Mouse (Mus musculus) ES-Bruce4 (cell line): ENCODE results near the gene Mad1l1. TPM values are rescaled to one million over a fixed set of nuclear protein-coding genes. Genes with fewer than 3 reads are reported as not detected.

Source experiments
- H3K27ac ChIP-seq: 2 replicates; pipeline ENCODE4 v1.5.1; 2012; ENCODE audit warnings: low read length, inconsistent platforms; ENCODE audit not compliant: insufficient read depth
- H3K27me3 ChIP-seq: 2 replicates; pipeline ENCODE4 v1.6.1; 2012; ENCODE audit warnings: mild to moderate bottlenecking, low read length, inconsistent platforms; ENCODE audit not compliant: control insufficient read depth, poor library complexity, insufficient read depth, severe bottlenecking
- H3K36me3 ChIP-seq: 2 replicates; pipeline ENCODE4 v1.6.1; 2012; ENCODE audit warnings: inconsistent platforms, mild to moderate bottlenecking, low read length, moderate library complexity; ENCODE audit not compliant: control insufficient read depth, poor library complexity, insufficient read depth, severe bottlenecking
- H3K4me1 ChIP-seq: one replicate; pipeline ENCODE4 v1.8.1; 2011; ENCODE audit warnings: low read length; ENCODE audit not compliant: control insufficient read depth, insufficient read depth
- H3K4me3 ChIP-seq: 2 replicates; pipeline ENCODE4 v1.5.1; 2011; ENCODE audit warnings: low read depth, mild to moderate bottlenecking, low read length
- H3K9ac ChIP-seq: 2 replicates; pipeline ENCODE4 v1.6.1; 2012; ENCODE audit warnings: low read depth, mild to moderate bottlenecking, inconsistent platforms; ENCODE audit not compliant: poor library complexity, severe bottlenecking
- H3K9me3 ChIP-seq: replicated peaks from 2 replicates; pipeline ENCODE4 v1.6.1; 2012; ENCODE audit warnings: mild to moderate bottlenecking, low read length, inconsistent platforms; ENCODE audit not compliant: control insufficient read depth, poor library complexity, insufficient read depth, severe bottlenecking
- CTCF ChIP-seq: IDR thresholded peaks from one replicate; pipeline ENCODE4 v1.8.1; 2011; ENCODE audit warnings: low read depth, low read length
- EP300 ChIP-seq: IDR thresholded peaks from 2 replicates; pipeline ENCODE4 v1.6.1; 2011; ENCODE audit warnings: low read depth, low read length; ENCODE audit not compliant: insufficient read depth
- POLR2A ChIP-seq: IDR thresholded peaks from one replicate; pipeline ENCODE4 v1.8.1; 2011; ENCODE audit warnings: low read length; ENCODE audit not compliant: insufficient read depth
- polyA plus RNA-seq: library from polyadenylated mRNA; stranded (reverse); fragments of >200 nt; gene quantifications from 2 replicates; pipeline ENCODE4 v1.2.4, GENCODE M21; 2011; ENCODE audit warnings: low read depth; ENCODE audit not compliant: missing spikeins, insufficient read depth, insufficient read length

Mad1l1 gene
- polyA plus RNA-seq, 1 experiment: 25.4 TPM

DNA sequence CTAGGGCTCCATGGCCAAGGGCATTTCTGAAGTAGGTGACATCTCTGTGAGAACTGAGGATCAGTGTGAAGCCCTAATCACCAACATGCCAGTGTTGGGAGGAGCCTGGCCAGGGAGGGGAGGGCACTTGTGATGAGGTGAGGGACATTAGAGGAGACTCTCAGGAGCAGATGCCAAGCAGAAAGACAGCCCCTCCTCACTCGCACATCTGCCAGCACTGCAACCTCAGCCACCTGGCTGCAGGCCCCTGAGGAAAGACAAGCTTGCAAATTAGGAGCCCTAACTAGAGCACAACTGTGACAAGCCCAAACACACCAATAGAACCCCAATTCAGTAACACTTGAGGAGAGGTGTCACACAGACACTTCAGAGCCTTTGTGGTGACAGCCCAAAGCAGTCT is 120.2 kb downstream of the Mad1l1 start:
- Histone ChIP-seq H3K27ac (no peak overlapping the region), H3K9me3 (no peaks in the 10 kb centered on the region)

DNA sequence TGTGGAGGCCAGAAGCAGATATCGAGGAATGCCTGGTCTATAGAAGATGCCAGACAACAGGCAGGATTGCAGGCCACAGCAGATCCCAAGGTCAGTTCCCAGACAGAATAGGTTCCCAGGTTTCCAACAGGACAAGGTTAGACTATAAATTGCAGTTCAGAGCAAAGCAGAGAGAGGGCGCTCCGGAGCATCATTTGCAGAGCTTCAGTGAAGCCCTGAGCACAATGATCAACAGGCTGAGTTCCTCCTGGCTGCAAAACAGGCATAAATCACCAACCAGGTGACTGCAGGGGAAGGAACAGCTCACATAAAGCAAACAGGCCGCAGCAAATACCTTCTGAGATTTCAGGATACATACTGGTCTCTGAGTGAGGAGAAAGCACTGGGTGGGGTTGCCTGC is 123.6 kb downstream of the Mad1l1 start:
- H3K9ac ChIP-seq: no peak overlapping the region
- H3K27ac ChIP-seq: no peak overlapping the region
- peak; percentile 59 for TF ChIP-seq CTCF
- no peak for TF ChIP-seq POLR2A

More for the DNA sequence above, 120.2 kb downstream of the Mad1l1 start:
- Histone ChIP-seq H3K9ac (no peak overlapping the region), H3K36me3 (no peaks in the 10 kb centered on the region), H3K4me3 (no peak overlapping the region), H3K4me1 (no peaks in the 10 kb centered on the region), H3K27me3 (no peaks in the 10 kb centered on the region)
- TF ChIP-seq POLR2A: no peak
- no peak for TF ChIP-seq CTCF
- TF ChIP-seq EP300: no peak

DNA sequence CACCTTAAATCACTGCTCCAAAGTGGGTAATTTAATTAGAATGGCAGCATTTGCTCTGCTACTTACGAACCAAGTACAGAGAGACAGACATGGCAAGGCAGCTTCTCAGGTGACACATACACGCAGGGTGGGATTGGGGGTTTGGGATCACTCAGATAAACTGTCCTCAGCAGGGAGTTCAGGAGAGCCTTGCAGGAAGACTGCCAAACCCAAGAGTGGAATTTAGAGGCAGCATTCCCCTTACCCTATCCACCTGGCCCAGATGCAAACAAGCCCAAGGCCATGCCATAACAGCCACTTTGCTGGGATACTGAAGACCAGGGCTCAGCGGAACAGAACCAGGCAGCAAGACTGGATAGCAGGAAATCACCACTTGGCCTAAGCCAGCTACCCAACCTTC is 124.9 kb downstream of the Mad1l1 start:
- H3K36me3 ChIP-seq: no peaks in the 10 kb centered on the region
- no peaks in the 10 kb centered on the region for H3K4me1 ChIP-seq
- no peaks in the 10 kb centered on the region for H3K27me3 ChIP-seq
- TF ChIP-seq CTCF (no peak), POLR2A (no peak), EP300 (no peak)
- H3K4me3 ChIP-seq: no peak overlapping the region
- H3K9ac ChIP-seq: no peak overlapping the region
- no peaks in the 10 kb centered on the region for H3K9me3 ChIP-seq
- H3K27ac ChIP-seq: no peak overlapping the region

More for the DNA sequence above, 123.6 kb downstream of the Mad1l1 start:
- Histone ChIP-seq H3K4me1 (no peaks in the 10 kb centered on the region), H3K4me3 (no peak overlapping the region), H3K36me3 (no peaks in the 10 kb centered on the region), H3K9me3 (no peaks in the 10 kb centered on the region), H3K27me3 (no peaks in the 10 kb centered on the region)

DNA sequence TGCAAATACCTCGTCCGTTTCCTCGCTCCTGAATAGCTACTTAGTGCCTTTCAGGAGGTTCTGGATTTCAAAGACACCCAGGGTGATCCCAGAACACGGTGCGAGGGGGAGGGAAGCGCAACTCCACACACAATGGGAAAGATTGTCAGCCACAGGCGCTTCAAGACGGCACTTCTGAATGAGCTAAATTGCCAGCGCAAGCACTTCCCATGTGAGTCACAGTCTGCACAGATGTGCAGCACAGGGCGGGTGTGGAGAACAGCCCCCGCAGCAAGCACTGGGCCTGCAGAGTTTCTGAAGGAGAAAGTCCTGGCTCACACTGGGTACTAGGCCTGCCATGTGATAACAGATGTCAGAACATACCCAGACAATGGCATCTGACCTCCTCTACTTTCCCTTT is 127.2 kb downstream of the Mad1l1 start:
- no peak overlapping the region for H3K9ac ChIP-seq
- H3K27me3 ChIP-seq: no peaks in the 10 kb centered on the region
- H3K4me3 ChIP-seq: no peak overlapping the region
- no peaks in the 10 kb centered on the region for H3K9me3 ChIP-seq
- H3K36me3 ChIP-seq: no peaks in the 10 kb centered on the region
- H3K4me1 ChIP-seq: no peaks in the 10 kb centered on the region
- no peak overlapping the region for H3K27ac ChIP-seq
- no peak for TF ChIP-seq CTCF
- TF ChIP-seq POLR2A: no peak
- no peak for TF ChIP-seq EP300

DNA sequence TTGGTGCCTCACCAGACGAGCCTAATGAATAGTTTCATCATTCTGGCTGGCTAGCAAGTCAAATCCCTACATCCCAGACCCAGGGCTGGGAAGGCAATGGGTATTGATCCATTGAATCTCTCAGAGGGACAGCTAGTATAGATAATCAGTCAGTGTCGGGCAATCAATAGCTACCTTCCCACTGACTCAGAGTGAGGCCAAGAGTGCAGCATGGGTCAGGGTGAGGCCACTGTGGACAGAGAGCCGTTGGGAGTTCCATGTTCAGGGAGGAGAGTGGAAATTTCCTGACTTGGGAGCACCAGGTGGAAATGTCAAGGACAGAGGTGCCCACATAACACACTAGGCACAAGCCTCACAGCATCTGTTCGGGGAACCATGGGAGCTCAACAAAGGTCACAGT is 129.8 kb downstream of the Mad1l1 start:
- TF ChIP-seq POLR2A (no peak), CTCF (no peak), EP300 (no peak)
- no peak overlapping the region for H3K27ac ChIP-seq

DNA sequence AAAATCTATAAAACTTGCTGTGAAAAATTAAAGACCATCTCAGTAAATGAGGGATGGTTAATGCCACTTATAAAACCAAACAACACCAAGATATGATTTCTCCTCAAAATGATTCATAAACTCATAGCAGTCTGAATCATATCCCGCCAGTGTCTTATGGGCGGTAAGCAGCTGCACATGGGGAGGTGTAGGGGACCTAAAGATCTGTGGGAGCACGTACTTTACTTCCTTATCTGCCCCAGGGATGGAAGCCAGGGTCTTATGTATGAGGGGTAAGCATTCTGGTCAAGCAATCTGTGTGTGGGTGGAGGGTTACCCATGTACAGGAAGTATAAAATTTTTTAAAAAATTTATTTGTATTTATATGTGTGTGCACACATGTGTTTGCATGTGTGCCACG is 135.0 kb downstream of the Mad1l1 start:
- H3K9ac ChIP-seq: no peak overlapping the region
- H3K4me1 ChIP-seq: no peaks in the 10 kb centered on the region
- H3K9me3 ChIP-seq: no peaks in the 10 kb centered on the region
- no peak overlapping the region for H3K27ac ChIP-seq
- no peaks in the 10 kb centered on the region for H3K27me3 ChIP-seq
- TF ChIP-seq EP300 (no peak), CTCF (no peak), POLR2A (no peak)
- no peaks in the 10 kb centered on the region for H3K36me3 ChIP-seq
- no peak overlapping the region for H3K4me3 ChIP-seq

More for the DNA sequence above, 129.8 kb downstream of the Mad1l1 start:
- no peaks in the 10 kb centered on the region for H3K4me1 ChIP-seq
- no peak overlapping the region for H3K4me3 ChIP-seq
- H3K36me3 ChIP-seq: no peaks in the 10 kb centered on the region
- no peak overlapping the region for H3K9ac ChIP-seq
- no peaks in the 10 kb centered on the region for H3K27me3 ChIP-seq
- H3K9me3 ChIP-seq: no peaks in the 10 kb centered on the region
